19 mouse cellular contexts compared by ENCODE assay signal in the genomic region with DNA sequence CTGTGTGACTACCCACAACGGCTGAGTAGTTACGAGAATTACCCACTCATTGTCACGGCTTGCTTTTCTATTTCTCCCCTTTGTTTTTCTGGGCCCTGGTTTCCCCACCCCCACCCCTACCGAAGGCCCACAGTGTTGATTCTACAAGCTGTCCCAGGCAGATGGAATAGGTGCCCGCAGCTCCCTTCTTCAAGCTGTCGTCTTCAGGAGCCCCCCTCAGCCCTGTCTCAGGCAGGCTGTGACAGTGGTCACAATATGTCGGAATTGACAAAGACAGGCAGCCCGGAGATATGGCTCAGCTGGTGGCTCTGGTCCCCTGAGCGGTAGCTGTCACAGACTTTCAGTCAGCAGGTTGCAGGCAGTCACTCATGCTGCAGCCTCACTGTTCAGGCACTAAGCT.
DNase-seq lines count a peak whose midpoint lies in the region; ATAC-seq and TF ChIP-seq lines count a peak whose summit lies in the region.
"Had no signal": no experiment of that assay in that cellular context is flagged by ENCODE, and none has a peak within 500 bp of the region (broad histone marks: within the 10 kb centered on the region; RNA-seq: fewer than 3 reads in every experiment).

No protein-coding gene starts in this region.

- WGBS in cerebellum, adult 2 months, result 22% methylated on average over 9 of the region's 9 CpGs
- 38% methylated on average over 9 of the region's 9 CpGs for WGBS in hindbrain, embryonic 12.5 days
- WGBS in midbrain, embryonic 14.5 days, result 34% methylated on average over 9 of the region's 9 CpGs

- H3K4me3 ChIP-seq in cerebellum, adult 2 months (replicated peaks; ENCODE audit: insufficient read depth, low read depth, low read length), result no peak overlapping the region
- H3K4me3 ChIP-seq in hindbrain, embryonic 12.5 days, result no peak overlapping the region
- no peak overlapping the region for H3K4me3 ChIP-seq in midbrain, embryonic 14.5 days (replicated peaks; ENCODE audit: low read depth, low read length)
- H3K4me3 ChIP-seq: embryonic facial prominence, embryonic 13.5 days; liver, embryonic 13.5 days; neural tube, embryonic 12.5 days had no signal

- H3K4me2 ChIP-seq in hindbrain, embryonic 12.5 days (replicated peaks), result no peak overlapping the region
- H3K4me2 ChIP-seq in midbrain, embryonic 14.5 days (ENCODE audit: low read length), result no peak overlapping the region
- H3K4me2 ChIP-seq: embryonic facial prominence, embryonic 13.5 days; liver, embryonic 13.5 days; neural tube, embryonic 12.5 days had no signal

- peaks cover 34% of the 10 kb centered on the region for H3K4me1 ChIP-seq in cerebellum, adult 2 months (ENCODE audit: control insufficient read depth, insufficient read depth, low read length)
- H3K4me1 ChIP-seq in hindbrain, embryonic 12.5 days, result peaks cover 43% of the 10 kb centered on the region
- peaks cover 31% of the 10 kb centered on the region for H3K4me1 ChIP-seq in midbrain, embryonic 14.5 days (ENCODE audit: control insufficient read depth, insufficient read depth, low read length)
- H3K4me1 ChIP-seq: embryonic facial prominence, embryonic 13.5 days; liver, embryonic 13.5 days had no signal

- H3K27me3 ChIP-seq in cerebellum, adult 2 months (ENCODE audit: control insufficient read depth, insufficient read depth, low read length), result no peaks in the 10 kb centered on the region
- no peaks in the 10 kb centered on the region for H3K27me3 ChIP-seq in hindbrain, embryonic 12.5 days
- H3K27me3 ChIP-seq in midbrain, embryonic 14.5 days (ENCODE audit: control insufficient read depth, insufficient read depth, low read length), result no peaks in the 10 kb centered on the region
- H3K27me3 ChIP-seq: embryonic facial prominence, embryonic 13.5 days; neural tube, embryonic 12.5 days had no signal

- no peaks in the 10 kb centered on the region for H3K9me3 ChIP-seq in hindbrain, embryonic 12.5 days (replicated peaks)
- H3K9me3 ChIP-seq in midbrain, embryonic 14.5 days (ENCODE audit: control insufficient read depth, low read length), result no peaks in the 10 kb centered on the region
- H3K9me3 ChIP-seq: embryonic facial prominence, embryonic 13.5 days; liver, embryonic 13.5 days; neural tube, embryonic 12.5 days had no signal

- 0 out of 2 replicates have a peak overlapping the region, but pooled peaks have one; percentile 11 for H3K27ac ChIP-seq in cerebellum, adult 2 months (ENCODE audit: insufficient read depth, low read length)
- peak overlapping the region; percentile 76 for H3K27ac ChIP-seq in hindbrain, embryonic 12.5 days
- H3K27ac ChIP-seq in midbrain, embryonic 14.5 days (replicated peaks; ENCODE audit: low read depth, low read length), result peak overlapping the region; percentile 70
- H3K27ac ChIP-seq: embryonic facial prominence, embryonic 13.5 days; liver, embryonic 13.5 days; neural tube, embryonic 12.5 days; stomach, postnatal 0 days had no signal

- H3K9ac ChIP-seq in hindbrain, embryonic 12.5 days, result no peak overlapping the region
- 0 out of 2 replicates have a peak overlapping the region, but pooled peaks have one; percentile 9 for H3K9ac ChIP-seq in midbrain, embryonic 14.5 days (replicated peaks; ENCODE audit: low read length)
- H3K9ac ChIP-seq: embryonic facial prominence, embryonic 13.5 days; liver, embryonic 13.5 days; neural tube, embryonic 12.5 days had no signal

- TF ChIP-seq CTCF in cerebellum, adult 2 months (IDR thresholded peaks at IDR 0.05; ENCODE audit: borderline replicate concordance, insufficient read depth, low read depth, low read length), result no peak

- no peak for TF ChIP-seq POLR2A in cerebellum, adult 2 months (IDR thresholded peaks at IDR 0.05; ENCODE audit: borderline replicate concordance, insufficient read depth, low read length)

- no peak for DNase-seq in cerebellum, adult 2 months
- no peak for DNase-seq in cerebellum, postnatal 36 days
- peak; percentile 52 for DNase-seq in brain, embryonic 18.5 days (ENCODE audit: low read depth, low spot score)
- DNase-seq in midbrain, embryonic 14.5 days, result peak; percentile 42
- DNase-seq in ovary, adult 18-20 months (ENCODE audit: low spot score), result no peak
- DNase-seq in kidney, postnatal 36 days, result no peak
- DNase-seq: adrenal gland, postnatal 25 days; gastrocnemius, postnatal 10 days; heart, postnatal 36 days; kidney, adult 11 months; kidney, postnatal 14 days; liver, embryonic 13.5 days; thymus, postnatal 25 days had no signal

- ATAC-seq in hindbrain, embryonic 12.5 days (ENCODE audit: low FRiP score), result peak; percentile 76
- peak; percentile 49 for ATAC-seq in midbrain, embryonic 14.5 days (ENCODE audit: low FRiP score, low TSS enrichment)
- ATAC-seq in CD4-positive, CD25-positive, alpha-beta regulatory T cell, adult 4 months, result no peak
- ATAC-seq: lung, postnatal 0 days had no signal

- H3K36me3 ChIP-seq in hindbrain, embryonic 12.5 days, result no peaks in the 10 kb centered on the region
- 0 out of 2 replicates have a peak, but pooled peaks cover 9% of the 10 kb centered on the region for H3K36me3 ChIP-seq in midbrain, embryonic 14.5 days (ENCODE audit: control insufficient read depth, insufficient read depth, low read length)
- H3K36me3 ChIP-seq: embryonic facial prominence, embryonic 13.5 days; liver, embryonic 13.5 days; neural tube, embryonic 12.5 days had no signal

Comparison
In these comparisons a context has a peak if more than half of its experiments do, and no peak if none do; other contexts are left out.
1. DNase-seq: peak in brain, embryonic 18.5 days (single experiment) and midbrain, embryonic 14.5 days (single experiment); none in cerebellum, adult 2 months (0 of 2), cerebellum, postnatal 36 days (0 of 2), ovary, adult 18-20 months (single experiment) and kidney, postnatal 36 days (0 of 2).
2. H3K27ac ChIP-seq: peak in every context shown above with its lines; median percentile 76 in hindbrain, embryonic 12.5 days; 70 in midbrain, embryonic 14.5 days; 11 in cerebellum, adult 2 months.